Mouse (Mus musculus): ENCODE results near the gene Dtd1.
A peak's percentile ranks its signal among the peaks of the same experiment; 100 is the strongest.

Gene Dtd1

GRCm38 (mm10) chr2:144768375-144769117 is 168.8 kb downstream of the Dtd1 start:
- DNase-seq (ENCODE audit: low spot score) = no peak

GRCm38 (mm10) chr2:144769118-144769496 is 169.4 kb downstream of the Dtd1 start:
- DNase-seq (ENCODE audit: low spot score) = no peak

GRCm38 (mm10) chr2:144769556-144769955 is 169.9 kb downstream of the Dtd1 start:
- DNase-seq (ENCODE audit: low spot score) = no peak

GRCm38 (mm10) chr2:144770452-144770941 is 170.8 kb downstream of the Dtd1 start:
- DNase-seq (ENCODE audit: low spot score) = no peak

- DNase-seq (ENCODE audit: low spot score) = no peak
Measured at GRCm38 (mm10) chr2:144771841-144772240, 172.1 kb downstream of the Dtd1 start.

- DNase-seq (ENCODE audit: low spot score) = no peak
Measured at GRCm38 (mm10) chr2:144774636-144775160, 175.0 kb downstream of the Dtd1 start.

GRCm38 (mm10) chr2:144775626-144776025 is 175.9 kb downstream of the Dtd1 start:
- DNase-seq (ENCODE audit: low spot score) = no peak

- DNase-seq (ENCODE audit: low spot score) = no peak
Measured at GRCm38 (mm10) chr2:144779263-144779662, 179.6 kb downstream of the Dtd1 start.

GRCm38 (mm10) chr2:144780731-144781130 is 181.0 kb downstream of the Dtd1 start:
- DNase-seq (ENCODE audit: low spot score) = no peak

GRCm38 (mm10) chr2:144781871-144782270 is 182.2 kb downstream of the Dtd1 start:
- no peak for DNase-seq (ENCODE audit: low spot score)

- DNase-seq (ENCODE audit: low spot score) = no peak
Measured at GRCm38 (mm10) chr2:144782481-144782880, 182.8 kb downstream of the Dtd1 start.

- no peak for DNase-seq (ENCODE audit: low spot score)
Measured at GRCm38 (mm10) chr2:144783190-144783589, 183.5 kb downstream of the Dtd1 start.

- no peak for DNase-seq (ENCODE audit: low spot score)
Measured at GRCm38 (mm10) chr2:144783831-144784230, 184.1 kb downstream of the Dtd1 start.

GRCm38 (mm10) chr2:144791671-144792294 is 192.1 kb downstream of the Dtd1 start:
- peak; percentile 47 for DNase-seq (ENCODE audit: low spot score)

GRCm38 (mm10) chr2:144797515-144797914 is 197.8 kb downstream of the Dtd1 start:
- DNase-seq (ENCODE audit: low spot score) = no peak

- no peak for DNase-seq (ENCODE audit: low spot score)
Measured at GRCm38 (mm10) chr2:144807766-144808754, 208.4 kb downstream of the Dtd1 start.

Measured in layer of hippocampus, adult 9-10 months (tissue).